ENCODE assay signal across 19 mouse cellular contexts in genomic region chr2:65207750-65208149, GRCm38 (mm10).
"Had no signal": no experiment of that assay in that cellular context is flagged by ENCODE, and none has a peak within 500 bp of the region (broad histone marks: within the 10 kb centered on the region; RNA-seq: fewer than 3 reads in every experiment).

No protein-coding gene starts in this region.

- H3K4me2 ChIP-seq: liver, embryonic 15.5 days; lung, embryonic 15.5 days; midbrain, embryonic 11.5 days; midbrain, embryonic 13.5 days; midbrain, embryonic 15.5 days; neural tube, embryonic 13.5 days; neural tube, embryonic 15.5 days; stomach, embryonic 15.5 days had no signal

- H3K9me3 ChIP-seq: liver, embryonic 15.5 days; lung, embryonic 15.5 days; midbrain, embryonic 13.5 days; midbrain, embryonic 15.5 days; neural tube, embryonic 13.5 days; neural tube, embryonic 15.5 days; stomach, embryonic 15.5 days had no signal

- H3K4me3 ChIP-seq: liver, embryonic 15.5 days; lung, embryonic 15.5 days; midbrain, embryonic 13.5 days; midbrain, embryonic 15.5 days; myocyte; neural tube, embryonic 13.5 days; neural tube, embryonic 15.5 days; stomach, embryonic 15.5 days had no signal

- H3K27me3 ChIP-seq: liver, embryonic 15.5 days; lung, embryonic 15.5 days; midbrain, embryonic 13.5 days; midbrain, embryonic 15.5 days; neural tube, embryonic 13.5 days; neural tube, embryonic 15.5 days; stomach, embryonic 15.5 days had no signal

- H3K27ac ChIP-seq: liver, embryonic 15.5 days; lung, embryonic 15.5 days; midbrain, embryonic 13.5 days; midbrain, embryonic 15.5 days; neural tube, embryonic 13.5 days; neural tube, embryonic 15.5 days; stomach, embryonic 15.5 days; stomach, postnatal 0 days had no signal

- H3K36me3 ChIP-seq: liver, embryonic 15.5 days; lung, embryonic 15.5 days; midbrain, embryonic 13.5 days; midbrain, embryonic 15.5 days; neural tube, embryonic 13.5 days; neural tube, embryonic 15.5 days; stomach, embryonic 15.5 days had no signal

- H3K4me1 ChIP-seq: liver, embryonic 15.5 days; lung, embryonic 15.5 days; midbrain, embryonic 13.5 days; midbrain, embryonic 15.5 days; neural tube, embryonic 13.5 days; neural tube, embryonic 15.5 days; stomach, embryonic 15.5 days had no signal

- H3K9ac ChIP-seq: liver, embryonic 15.5 days; liver, postnatal 0 days; lung, embryonic 15.5 days; midbrain, embryonic 13.5 days; midbrain, embryonic 15.5 days; neural tube, embryonic 13.5 days; neural tube, embryonic 15.5 days; stomach, embryonic 15.5 days had no signal

- ATAC-seq: liver, postnatal 0 days; lung, postnatal 0 days; midbrain, embryonic 13.5 days; midbrain, embryonic 15.5 days had no signal

- DNase-seq: liver, postnatal 0 days; lung, adult 2 months; lung, postnatal 14 days; lung, postnatal 36 days; right cerebral cortex, postnatal 14 days; thymus, adult 2 months; thymus, postnatal 25 days; thymus, postnatal 4 days had no signal
